Mouse (Mus musculus): ENCODE data around the gene Ell2. TPM values are rescaled to one million over a fixed set of nuclear protein-coding genes. Genes with fewer than 3 reads are reported as not detected.
A peak's percentile ranks its signal among the peaks of the same experiment; 100 is the strongest.

Gene Ell2
- polyA plus RNA-seq, 1 experiment, result 35.9 TPM

DNA sequence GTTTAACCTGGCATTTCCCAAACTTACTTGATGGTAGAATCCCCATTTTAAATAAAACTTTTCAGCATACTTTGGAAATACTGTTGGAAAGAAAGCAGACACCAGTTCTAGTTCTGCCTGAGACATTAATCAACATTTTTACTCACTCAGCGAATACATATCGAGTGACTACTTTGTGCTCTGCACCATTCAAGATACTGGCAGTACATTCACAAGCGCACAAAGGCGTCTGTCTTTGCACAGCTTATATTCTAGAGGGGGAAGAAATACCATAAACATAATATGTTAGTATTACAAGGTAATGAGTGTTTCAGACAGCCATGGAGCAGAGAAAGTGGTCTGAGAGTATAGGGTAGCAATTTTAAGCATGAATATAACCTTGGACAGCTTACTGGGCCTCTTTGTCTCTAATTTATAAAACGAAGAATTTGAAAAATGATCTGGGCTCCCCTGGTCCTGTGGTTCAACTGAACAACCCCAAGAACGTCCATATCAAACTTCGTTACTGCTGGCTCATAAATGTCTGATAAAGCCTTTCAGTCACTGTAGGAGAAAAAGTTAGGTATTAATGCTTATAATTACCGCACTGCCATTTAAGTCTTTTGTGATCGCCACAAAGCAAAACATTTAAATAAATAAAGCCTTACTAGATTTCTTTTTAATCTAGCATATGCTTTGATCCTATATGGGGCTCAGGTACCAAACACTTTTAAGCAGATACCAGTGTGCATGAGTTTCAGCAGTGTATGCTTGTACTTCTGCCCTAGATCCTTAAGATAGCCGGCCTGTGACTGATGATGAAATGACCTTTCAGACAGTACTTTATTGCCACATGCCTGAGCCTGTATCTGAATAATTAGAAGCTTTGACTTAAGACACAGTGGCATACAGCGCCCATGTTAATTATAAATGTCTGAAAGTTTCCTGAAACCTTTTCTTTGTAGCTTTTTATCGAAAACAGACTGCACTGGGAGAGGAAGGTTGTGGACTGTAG is 35.5 kb downstream of the Ell2 start:
- H3K4me1 ChIP-seq (ENCODE audit: control insufficient read depth, insufficient read depth, insufficient read length, low read length), result peaks cover 6% of the 10 kb centered on the region
- 0 out of 2 replicates have a peak overlapping the region, but pooled peaks have one; percentile 40 for H3K27ac ChIP-seq (replicated peaks; ENCODE audit: low read depth, low read length)
- no peak overlapping the region for H3K4me3 ChIP-seq (ENCODE audit: insufficient read depth, low read depth, low read length)

- H3K4me1 ChIP-seq (ENCODE audit: control insufficient read depth, insufficient read depth, insufficient read length, low read length), result peaks cover 2% of the 10 kb centered on the region; the same call in 1 of the 2 replicates
- H3K4me3 ChIP-seq (ENCODE audit: insufficient read depth, low read depth, low read length), result no peak overlapping the region
- 0 out of 2 replicates have a peak overlapping the region, but pooled peaks have one; percentile 0 for H3K27ac ChIP-seq (replicated peaks; ENCODE audit: low read depth, low read length)
Observed at GRCm38 (mm10) chr13:75742970-75743369, 36.4 kb downstream of the Ell2 start.

DNA sequence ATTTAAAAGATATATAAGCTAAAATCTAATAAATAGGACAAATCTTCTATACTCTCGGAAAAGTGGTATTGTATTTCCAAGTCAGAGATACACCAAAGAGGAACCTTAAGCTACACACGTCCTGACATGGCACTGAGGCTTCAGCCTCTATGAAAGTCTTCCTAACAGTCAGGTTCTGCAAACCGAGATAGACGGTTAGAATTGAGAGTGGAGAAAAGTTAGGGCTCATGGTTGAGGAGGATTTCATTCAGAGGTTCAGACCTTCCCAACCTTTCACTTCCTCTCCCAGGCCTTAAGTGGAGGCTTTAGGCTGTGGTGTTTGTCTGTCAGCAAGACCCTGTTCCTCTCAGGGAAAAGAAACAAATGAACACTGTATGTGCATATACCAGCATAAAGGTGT is 37.5 kb downstream of the Ell2 start:
- no peak overlapping the region for H3K27ac ChIP-seq (replicated peaks; ENCODE audit: low read depth, low read length)
- no peaks in the 10 kb centered on the region for H3K4me1 ChIP-seq (ENCODE audit: control insufficient read depth, insufficient read depth, insufficient read length, low read length)
- no peak overlapping the region for H3K4me3 ChIP-seq (ENCODE audit: insufficient read depth, low read depth, low read length)

- no peaks in the 10 kb centered on the region for H3K4me1 ChIP-seq (ENCODE audit: control insufficient read depth, insufficient read depth, insufficient read length, low read length)
- no peak overlapping the region for H3K27ac ChIP-seq (replicated peaks; ENCODE audit: low read depth, low read length)
- H3K4me3 ChIP-seq (ENCODE audit: insufficient read depth, low read depth, low read length), result no peak overlapping the region
Observed at GRCm38 (mm10) chr13:75745328-75745727, 38.8 kb downstream of the Ell2 start.

DNA sequence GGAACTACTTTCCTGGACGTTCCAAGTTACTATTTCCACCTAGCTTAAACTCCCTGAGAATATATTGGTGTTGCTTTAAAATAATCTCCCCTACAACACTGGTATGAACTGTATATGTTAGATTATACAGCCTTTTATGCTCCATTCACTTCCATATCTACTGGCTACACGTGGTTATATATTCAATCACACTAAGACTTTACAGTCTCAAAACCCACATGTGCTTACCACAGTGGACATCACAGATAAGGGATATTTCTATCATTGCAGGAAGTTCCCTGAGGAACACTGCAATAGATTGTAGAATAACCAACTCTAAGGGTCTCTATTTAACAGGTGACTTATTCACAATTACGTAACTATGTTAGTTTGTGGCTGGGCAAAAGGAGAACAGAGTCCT is 40.7 kb downstream of the Ell2 start:
- no peak overlapping the region for H3K4me3 ChIP-seq (ENCODE audit: insufficient read depth, low read depth, low read length)
- no peak overlapping the region for H3K27ac ChIP-seq (replicated peaks; ENCODE audit: low read depth, low read length)
- H3K4me1 ChIP-seq (ENCODE audit: control insufficient read depth, insufficient read depth, insufficient read length, low read length), result no peaks in the 10 kb centered on the region

DNA sequence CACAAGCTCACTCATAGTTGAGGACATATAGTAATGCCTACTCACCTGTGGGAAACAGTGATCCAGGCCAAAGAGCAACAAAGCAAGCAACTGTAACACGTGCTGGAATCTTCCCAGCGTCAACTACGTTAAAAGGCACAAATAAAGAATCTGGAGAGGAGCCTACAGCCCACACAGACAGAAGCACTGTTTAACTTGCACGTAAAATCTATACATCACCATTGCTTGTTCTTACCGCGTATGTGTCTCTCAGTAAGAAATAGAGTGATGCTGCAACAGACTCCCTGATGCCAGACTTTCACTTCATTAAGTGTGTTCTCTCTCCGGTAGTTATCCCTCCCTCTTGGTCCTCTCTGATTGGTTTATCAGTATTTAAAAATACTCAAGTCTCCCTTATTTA is 42.1 kb downstream of the Ell2 start:
- no peak overlapping the region for H3K27ac ChIP-seq (replicated peaks; ENCODE audit: low read depth, low read length)
- no peaks in the 10 kb centered on the region for H3K4me1 ChIP-seq (ENCODE audit: control insufficient read depth, insufficient read depth, insufficient read length, low read length)
- no peak overlapping the region for H3K4me3 ChIP-seq (ENCODE audit: insufficient read depth, low read depth, low read length)

GRCm38 (mm10) chr13:75750785-75751184 is 44.2 kb downstream of the Ell2 start:
- Histone ChIP-seq H3K4me3 (ENCODE audit: insufficient read depth, low read depth, low read length) (no peak overlapping the region), H3K27ac (replicated peaks; ENCODE audit: low read depth, low read length) (no peak overlapping the region), H3K4me1 (ENCODE audit: control insufficient read depth, insufficient read depth, insufficient read length, low read length) (no peaks in the 10 kb centered on the region)

GRCm38 (mm10) chr13:75752216-75752938 is 45.8 kb downstream of the Ell2 start:
- Histone ChIP-seq H3K4me3 (ENCODE audit: insufficient read depth, low read depth, low read length) (no peak overlapping the region), H3K4me1 (ENCODE audit: control insufficient read depth, insufficient read depth, insufficient read length, low read length) (no peaks in the 10 kb centered on the region), H3K27ac (replicated peaks; ENCODE audit: low read depth, low read length) (no peak overlapping the region)

GRCm38 (mm10) chr13:75754398-75754797 is 47.8 kb downstream of the Ell2 start:
- Histone ChIP-seq H3K27ac (replicated peaks; ENCODE audit: low read depth, low read length) (0 out of 2 replicates have a peak overlapping the region, but pooled peaks have one; percentile 1), H3K4me3 (ENCODE audit: insufficient read depth, low read depth, low read length) (no peak overlapping the region), H3K4me1 (ENCODE audit: control insufficient read depth, insufficient read depth, insufficient read length, low read length) (no peaks in the 10 kb centered on the region)

DNA sequence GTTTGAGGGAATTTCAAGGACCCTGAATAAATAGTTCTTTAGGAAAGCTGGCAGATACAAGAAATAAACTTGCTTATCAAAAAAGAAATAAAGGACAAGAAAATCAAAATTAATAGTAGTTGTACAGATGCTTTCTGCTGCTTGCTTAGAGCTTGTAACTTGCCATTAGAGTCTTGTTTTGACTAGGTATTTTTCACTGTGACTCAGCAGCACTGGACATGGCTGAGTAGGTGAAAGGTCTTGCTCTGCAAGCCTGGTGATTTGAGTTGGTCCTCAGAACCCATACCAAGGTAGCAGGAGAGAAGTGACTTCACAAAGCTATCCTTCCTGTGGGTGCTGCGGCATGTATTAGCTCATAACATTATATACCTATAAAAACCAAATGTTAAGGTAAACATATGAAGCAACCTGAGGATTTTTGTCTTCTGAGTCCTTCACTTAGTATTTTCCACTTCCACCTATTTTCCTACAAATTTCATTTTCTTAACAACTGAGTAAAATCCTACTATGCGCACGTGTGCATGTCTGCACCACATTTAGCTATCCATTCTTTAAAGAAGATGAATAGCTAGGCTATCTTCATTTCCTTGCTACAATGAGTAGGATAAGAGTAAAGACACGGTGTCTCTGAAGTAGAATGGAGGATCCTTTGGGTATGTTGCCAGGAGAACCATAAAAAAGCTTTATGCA is 54.4 kb downstream of the Ell2 start:
- Histone ChIP-seq H3K4me3 (ENCODE audit: insufficient read depth, low read depth, low read length) (no peak overlapping the region), H3K27ac (replicated peaks; ENCODE audit: low read depth, low read length) (no peak overlapping the region)

GRCm38 (mm10) chr13:75762759-75763158 is 56.2 kb downstream of the Ell2 start:
- H3K4me3 ChIP-seq (ENCODE audit: insufficient read depth, low read depth, low read length), result no peak overlapping the region
- no peaks in the 10 kb centered on the region for H3K4me1 ChIP-seq (ENCODE audit: control insufficient read depth, insufficient read depth, insufficient read length, low read length)
- H3K27ac ChIP-seq (replicated peaks; ENCODE audit: low read depth, low read length), result no peak overlapping the region

More for the DNA sequence above, 54.4 kb downstream of the Ell2 start:
- H3K4me1 ChIP-seq (ENCODE audit: control insufficient read depth, insufficient read depth, insufficient read length, low read length), result no peaks in the 10 kb centered on the region

GRCm38 (mm10) chr13:75763280-75763679 is 56.7 kb downstream of the Ell2 start:
- Histone ChIP-seq H3K27ac (replicated peaks; ENCODE audit: low read depth, low read length) (no peak overlapping the region), H3K4me3 (ENCODE audit: insufficient read depth, low read depth, low read length) (no peak overlapping the region), H3K4me1 (ENCODE audit: control insufficient read depth, insufficient read depth, insufficient read length, low read length) (no peaks in the 10 kb centered on the region)

- H3K27ac ChIP-seq (replicated peaks; ENCODE audit: low read depth, low read length), result no peak overlapping the region
- H3K4me3 ChIP-seq (ENCODE audit: insufficient read depth, low read depth, low read length), result no peak overlapping the region
- H3K4me1 ChIP-seq (ENCODE audit: control insufficient read depth, insufficient read depth, insufficient read length, low read length), result no peaks in the 10 kb centered on the region
Observed at GRCm38 (mm10) chr13:75765742-75766141, 59.2 kb downstream of the Ell2 start.

- H3K4me1 ChIP-seq (ENCODE audit: control insufficient read depth, insufficient read depth, insufficient read length, low read length), result no peaks in the 10 kb centered on the region
- no peak overlapping the region for H3K4me3 ChIP-seq (ENCODE audit: insufficient read depth, low read depth, low read length)
- no peak overlapping the region for H3K27ac ChIP-seq (replicated peaks; ENCODE audit: low read depth, low read length)
Observed at GRCm38 (mm10) chr13:75766238-75766637, 59.7 kb downstream of the Ell2 start.

DNA sequence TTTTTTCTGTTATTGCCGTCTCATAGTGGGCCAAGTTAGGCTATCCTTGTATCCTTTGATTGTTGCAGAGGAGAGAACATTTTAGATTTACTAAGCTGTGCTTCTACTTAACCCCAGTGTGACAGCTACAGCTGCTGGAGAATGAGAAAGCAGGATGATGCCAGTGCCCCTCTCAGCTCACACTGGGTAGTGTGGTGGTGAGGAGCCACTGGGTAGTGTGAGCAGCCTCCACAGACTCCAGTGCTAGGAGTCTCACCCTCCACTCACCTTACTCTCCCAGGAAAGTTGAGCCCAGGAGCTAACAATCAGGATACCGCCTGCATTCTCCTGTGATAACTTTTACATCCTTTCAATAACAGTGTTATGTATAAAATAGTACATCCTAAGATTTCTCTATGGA is 60.4 kb downstream of the Ell2 start:
- H3K4me3 ChIP-seq (ENCODE audit: insufficient read depth, low read depth, low read length), result no peak overlapping the region
- no peaks in the 10 kb centered on the region for H3K4me1 ChIP-seq (ENCODE audit: control insufficient read depth, insufficient read depth, insufficient read length, low read length)
- H3K27ac ChIP-seq (replicated peaks; ENCODE audit: low read depth, low read length), result no peak overlapping the region
